In the genomic region with DNA sequence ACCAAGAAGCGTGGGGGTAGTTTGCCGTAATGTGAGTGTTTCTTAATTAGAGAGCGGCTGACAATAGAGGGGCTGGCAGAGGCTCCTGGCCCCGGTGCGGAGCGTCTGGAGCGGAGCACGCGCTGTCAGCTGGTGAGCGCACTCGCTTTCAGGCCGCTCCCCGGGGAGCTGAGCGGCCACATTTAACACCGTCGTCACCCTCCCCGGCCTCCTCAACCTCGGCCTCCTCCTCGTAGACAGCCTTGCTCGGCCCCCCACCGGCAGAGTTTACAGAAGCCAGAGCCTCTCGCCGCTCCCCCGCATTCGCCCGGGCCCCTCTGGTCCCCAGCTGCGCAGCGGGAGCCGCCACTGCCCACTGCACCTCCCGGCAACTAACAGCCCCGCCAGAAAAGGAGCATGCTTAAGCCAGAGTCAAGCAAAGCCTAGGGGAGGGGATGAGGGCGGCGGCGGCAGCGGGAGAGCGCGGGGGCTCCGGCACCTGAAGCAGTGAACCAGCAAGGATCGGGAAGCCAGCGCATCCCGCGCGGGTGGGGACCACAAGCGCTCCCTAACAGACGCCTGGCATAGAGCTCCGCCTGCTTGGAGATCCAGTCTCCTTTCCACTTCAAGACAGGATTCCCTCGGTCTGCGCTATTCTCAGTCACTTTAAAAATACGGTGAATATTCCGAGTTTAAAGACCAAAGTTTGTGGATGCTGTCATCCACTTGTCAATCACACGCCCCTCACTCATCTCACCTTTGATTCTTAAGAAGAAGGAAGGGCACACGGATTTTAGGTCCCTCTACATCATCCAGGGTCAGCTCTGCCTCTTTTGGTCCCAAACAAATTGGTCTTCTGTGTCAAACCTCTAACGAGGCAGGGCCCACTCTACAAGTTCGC, we compare ENCODE assay signal across 10 mouse cellular contexts. TPM values are rescaled to one million over a fixed set of nuclear protein-coding genes. Genes with fewer than 3 reads are reported as not detected.
A peak's percentile ranks its signal among the peaks of the same experiment; 100 is the strongest.
DNase-seq lines count a peak whose midpoint lies in the region; ATAC-seq and TF ChIP-seq lines count a peak whose summit lies in the region.
"Had no signal": no experiment of that assay in that cellular context is flagged by ENCODE, and none has a peak within 500 bp of the region (broad histone marks: within the 10 kb centered on the region; RNA-seq: fewer than 3 reads in every experiment).

No protein-coding gene starts in this region.

- TF ChIP-seq POLR2A in kidney, adult 2 months (IDR thresholded peaks at IDR 0.05; ENCODE audit: low read depth, low read length): no peak

- H3K4me1 ChIP-seq in kidney, adult 2 months (ENCODE audit: control insufficient read depth, insufficient read depth, low read length): no peaks in the 10 kb centered on the region
- no peaks in the 10 kb centered on the region for H3K4me1 ChIP-seq in brown adipose tissue, adult 24 weeks (ENCODE audit: control insufficient read depth, insufficient read depth, insufficient read length, low read length)
- peaks cover 18% of the 10 kb centered on the region for H3K4me1 ChIP-seq in forebrain, embryonic 10.5 days
- H3K4me1 ChIP-seq in intestine, embryonic 15.5 days (replicated peaks): peaks cover 11% of the 10 kb centered on the region
- peaks cover 21% of the 10 kb centered on the region for H3K4me1 ChIP-seq in neural tube, embryonic 13.5 days (replicated peaks)

- H3K9me3 ChIP-seq in forebrain, embryonic 10.5 days: no peaks in the 10 kb centered on the region
- no peaks in the 10 kb centered on the region for H3K9me3 ChIP-seq in intestine, embryonic 15.5 days
- no peaks in the 10 kb centered on the region for H3K9me3 ChIP-seq in neural tube, embryonic 13.5 days

- TF ChIP-seq CTCF in kidney, adult 2 months (conservative IDR thresholded peaks at IDR 0.05; ENCODE audit: insufficient read depth, insufficient read length, low read depth, low read length): no peak

- peak; percentile 63 for ATAC-seq in intestine, embryonic 15.5 days
- ATAC-seq in neural tube, embryonic 13.5 days (ENCODE audit: low read depth): peak; percentile 88

- DNase-seq in kidney, postnatal 10 days: peak; percentile 10
- no peak for DNase-seq in kidney, adult 2 months
- peak; percentile 43 for DNase-seq in forebrain, embryonic 10.5 days (ENCODE audit: extremely low spot score, low spot score)
- no peak for DNase-seq in urinary bladder, postnatal 14 days (ENCODE audit: low spot score)
- no peak for DNase-seq in layer of hippocampus, adult 18-20 months (ENCODE audit: low spot score in 2 of 2)

- no peak overlapping the region for H3K4me3 ChIP-seq in kidney, adult 2 months (ENCODE audit: insufficient read depth, low read depth, low read length)
- 0 out of 2 replicates have a peak overlapping the region, but pooled peaks have one; percentile 9 for H3K4me3 ChIP-seq in brown adipose tissue, adult 24 weeks (ENCODE audit: insufficient read depth, low read depth, low read length)
- peak overlapping the region; percentile 61 for H3K4me3 ChIP-seq in forebrain, embryonic 10.5 days
- peak overlapping the region; percentile 43 for H3K4me3 ChIP-seq in intestine, embryonic 15.5 days (replicated peaks)
- H3K4me3 ChIP-seq in neural tube, embryonic 13.5 days: peak overlapping the region; percentile 44

- H3K4me2 ChIP-seq in intestine, embryonic 15.5 days (replicated peaks): peak overlapping the region; percentile 88
- peak overlapping the region; percentile 81 for H3K4me2 ChIP-seq in neural tube, embryonic 13.5 days

- H3K27ac ChIP-seq in kidney, adult 2 months (ENCODE audit: insufficient read depth, low read depth, low read length): no peak overlapping the region
- H3K27ac ChIP-seq in brown adipose tissue, adult 24 weeks (replicated peaks; ENCODE audit: low read depth, low read length): no peak overlapping the region
- no peak overlapping the region for H3K27ac ChIP-seq in forebrain, embryonic 10.5 days
- no peak overlapping the region for H3K27ac ChIP-seq in intestine, embryonic 15.5 days
- no peak overlapping the region for H3K27ac ChIP-seq in neural tube, embryonic 13.5 days (replicated peaks)

- WGBS in kidney, adult 2 months: 5% methylated on average over 54 of the region's 54 CpGs
- WGBS in forebrain, embryonic 10.5 days: 2% methylated on average over 54 of the region's 54 CpGs
- WGBS in intestine, embryonic 15.5 days: 2% methylated on average over 54 of the region's 54 CpGs
- 1% methylated on average over 54 of the region's 54 CpGs for WGBS in neural tube, embryonic 13.5 days

- no peaks in the 10 kb centered on the region for H3K36me3 ChIP-seq in kidney, adult 2 months (ENCODE audit: control insufficient read depth, insufficient read depth, low read length)
- no peaks in the 10 kb centered on the region for H3K36me3 ChIP-seq in forebrain, embryonic 10.5 days (replicated peaks)
- no peaks in the 10 kb centered on the region for H3K36me3 ChIP-seq in intestine, embryonic 15.5 days
- no peaks in the 10 kb centered on the region for H3K36me3 ChIP-seq in neural tube, embryonic 13.5 days

- H3K27me3 ChIP-seq in kidney, adult 2 months (replicated peaks; ENCODE audit: control insufficient read depth, insufficient read depth, low read length): peaks cover 10% of the 10 kb centered on the region
- H3K27me3 ChIP-seq in forebrain, embryonic 10.5 days (ENCODE audit: poor library complexity, severe bottlenecking): peaks cover 92% of the 10 kb centered on the region
- H3K27me3 ChIP-seq in intestine, embryonic 15.5 days (replicated peaks): peaks cover 41% of the 10 kb centered on the region
- H3K27me3 ChIP-seq in neural tube, embryonic 13.5 days: peaks cover 84% of the 10 kb centered on the region

- 0 out of 2 replicates have a peak overlapping the region, but pooled peaks have one; percentile 20 for H3K9ac ChIP-seq in intestine, embryonic 15.5 days
- H3K9ac ChIP-seq in neural tube, embryonic 13.5 days: peak overlapping the region; percentile 46

RNA-seq across cellular contexts. Expression of a gene that starts 5.8 kb away (rescaled TPM):
- polyA plus RNA-seq in kidney, adult 2 months (2012; rRNA removed): not detected in 2 replicates
- not detected in 2 replicates for polyA plus RNA-seq in brown adipose tissue, adult 24 weeks (2012; ENCODE audit: insufficient read depth, insufficient read length, missing spikeins)
- not detected in 2 replicates for polyA plus RNA-seq in forebrain, embryonic 10.5 days (2016; fragmentation: Nextera tagmentation; extraction: Ambion mirVana)
- polyA plus RNA-seq in intestine, embryonic 15.5 days (2015; fragmentation: Nextera tagmentation; extraction: Ambion mirVana): 8.6 and 8.7 TPM in 2 replicates
- polyA plus RNA-seq in neural tube, embryonic 13.5 days (2015; fragmentation: Nextera tagmentation; extraction: Ambion mirVana): 0.81 and 1.0 TPM in 2 replicates
- total RNA-seq in layer of hippocampus, adult 18-20 months (2021): not detected
- total RNA-seq: adrenal gland, postnatal 36 days; left cerebral cortex, adult 18-20 months had no signal

Comparison
In these comparisons a context has a peak if more than half of its experiments do, and no peak if none do; other contexts are left out.
1. DNase-seq: peak in kidney, postnatal 10 days (single experiment) and forebrain, embryonic 10.5 days (single experiment); none in kidney, adult 2 months (single experiment), urinary bladder, postnatal 14 days (single experiment) and layer of hippocampus, adult 18-20 months (0 of 2).